Mouse (Mus musculus) intestine, postnatal 0 days (tissue): Measurements from ENCODE around the gene Plagl2. TPM values are rescaled to one million over a fixed set of nuclear protein-coding genes. Genes with fewer than 3 reads are reported as not detected.

Source experiments
- ATAC-seq: fragments of 200-750 bp; cut with Nextera tagmentation; 2 replicates; pipeline ENCODE4 v1.8.0; 2017; ENCODE audit warnings: mild to moderate bottlenecking, moderate TSS enrichment, moderate library complexity
- H3K27ac ChIP-seq: fragments of 300-500 bp; sonication (generic); 2 replicates; pipeline ENCODE4 v1.5.1; 2014; ENCODE audit warnings: mild to moderate bottlenecking, low read depth, low read length, moderate library complexity
- H3K27me3 ChIP-seq: fragments of 300-500 bp; sonication (generic); replicated peaks from 2 replicates; pipeline ENCODE4 v1.6.1; 2014; ENCODE audit warnings: low read length, mixed read lengths; ENCODE audit not compliant: control insufficient read depth, insufficient read depth
- H3K36me3 ChIP-seq: fragments of 300-500 bp; sonication (generic); 2 replicates; pipeline ENCODE4 v1.6.1; 2014; ENCODE audit warnings: mild to moderate bottlenecking, moderate library complexity; ENCODE audit not compliant: control insufficient read depth, insufficient read depth
- H3K4me1 ChIP-seq: fragments of 300-500 bp; sonication (generic); replicated peaks from 2 replicates; pipeline ENCODE4 v1.6.1; 2014; ENCODE audit warnings: antibody characterized with exemption, low read length, mixed read lengths; ENCODE audit not compliant: control insufficient read depth, insufficient read depth
- H3K4me2 ChIP-seq: fragments of 300-500 bp; sonication (generic); replicated peaks from 2 replicates; pipeline ENCODE4 v1.6.1; 2014; ENCODE audit warnings: low read depth, mild to moderate bottlenecking, moderate library complexity
- H3K4me3 ChIP-seq: fragments of 300-500 bp; sonication (generic); 2 replicates; pipeline ENCODE4 v1.5.1; 2014; ENCODE audit warnings: low read depth, low read length
- H3K9ac ChIP-seq: fragments of 300-500 bp; sonication (generic); 2 replicates; pipeline ENCODE4 v1.6.1; 2014; ENCODE audit warnings: mild to moderate bottlenecking, low read depth, low read length
- H3K9me3 ChIP-seq: fragments of 300-500 bp; sonication (generic); 2 replicates; pipeline ENCODE4 v1.6.1; 2016; ENCODE audit warnings: mixed run types; ENCODE audit not compliant: control insufficient read depth
- CTCF ChIP-seq: sonication (generic); IDR thresholded peaks from 2 replicates; pipeline ENCODE4 v1.5.1; 2016; ENCODE audit warnings: low read depth, mild to moderate bottlenecking, control low read depth, antibody characterized with exemption, moderate library complexity
- WGBS: fragments of 180-500 bp; shearing (Covaris S2); extraction: QIAGEN DNeasy Blood & Tissue Kit; methylation state at CpG from one replicate; pipeline ENCODE4 v1.1.7; 2014; 5-methylcytosine and 5-hydroxymethylcytosine counted together
- polyA plus RNA-seq: library from polyadenylated mRNA; unstranded; fragments of >200 nt; fragmentation: Nextera tagmentation; extraction: Ambion mirVana; gene quantifications from 2 replicates; pipeline ENCODE4 v1.2.1, GENCODE M21; 2015

The Plagl2 gene
- polyA plus RNA-seq, 1 experiment from 2014 or later = 54.4 TPM

DNA sequence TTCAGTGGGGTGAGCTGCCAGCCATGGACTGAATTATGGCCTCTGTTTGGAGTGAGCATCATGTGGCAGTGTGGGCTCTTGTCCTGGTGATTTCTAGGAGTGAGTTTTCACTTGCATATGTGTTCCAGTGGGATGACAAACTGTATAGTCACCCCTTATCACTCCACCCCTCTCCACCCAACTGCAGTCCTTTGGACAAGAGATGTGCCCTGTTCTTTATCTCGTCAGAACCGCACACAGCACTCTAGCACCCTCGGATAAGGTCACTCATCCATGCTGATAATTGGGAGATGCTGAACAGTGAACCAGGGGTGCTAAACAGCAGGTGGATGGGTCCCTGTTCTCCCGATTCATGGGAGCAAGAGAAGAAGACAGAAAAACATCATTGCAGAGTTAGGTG, 19.6 kb downstream of the Plagl2 start:
- Histone ChIP-seq H3K9ac (no peak overlapping the region), H3K27me3 (no peaks in the 10 kb centered on the region), H3K4me3 (no peak overlapping the region), H3K4me1 (0 out of 2 replicates have a peak, but pooled peaks cover 5% of the 10 kb centered on the region), H3K4me2 (no peak overlapping the region), H3K27ac (no peak overlapping the region), H3K9me3 (no peaks in the 10 kb centered on the region), H3K36me3 (no peaks in the 10 kb centered on the region)
- WGBS = 63% methylated on average over 4 of the region's 4 CpGs
- no peak for TF ChIP-seq CTCF
- no peak for ATAC-seq

DNA sequence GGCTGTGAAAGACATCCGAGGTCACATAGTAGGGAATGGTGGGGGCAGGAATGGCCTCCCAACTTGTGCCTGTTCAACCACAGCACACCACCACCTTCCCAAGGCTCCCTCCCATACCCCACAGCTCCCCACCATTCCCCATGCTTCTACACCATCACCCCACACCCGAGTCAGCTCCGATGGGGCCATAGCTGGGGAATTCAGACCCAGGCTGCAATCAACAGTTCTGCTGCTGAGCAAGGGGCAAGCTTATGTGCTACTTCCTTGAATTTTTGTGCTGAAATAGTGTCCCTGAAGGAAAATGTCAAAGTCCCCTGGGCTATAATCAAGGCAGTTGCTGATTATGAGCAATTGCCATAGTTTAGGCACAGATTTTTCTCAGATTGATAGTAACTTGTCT, 22.7 kb downstream of the Plagl2 start:
- Histone ChIP-seq H3K27me3 (no peaks in the 10 kb centered on the region), H3K4me1 (0 out of 2 replicates have a peak, but pooled peaks cover 5% of the 10 kb centered on the region), H3K4me2 (no peak overlapping the region), H3K9me3 (no peaks in the 10 kb centered on the region), H3K36me3 (no peaks in the 10 kb centered on the region), H3K27ac (peak overlapping the region; percentile 91), H3K4me3 (no peak overlapping the region), H3K9ac (no peak overlapping the region)
- WGBS = 26% methylated on average over 3 of the region's 3 CpGs
- peak; percentile 81 for ATAC-seq
- TF ChIP-seq CTCF = no peak

DNA sequence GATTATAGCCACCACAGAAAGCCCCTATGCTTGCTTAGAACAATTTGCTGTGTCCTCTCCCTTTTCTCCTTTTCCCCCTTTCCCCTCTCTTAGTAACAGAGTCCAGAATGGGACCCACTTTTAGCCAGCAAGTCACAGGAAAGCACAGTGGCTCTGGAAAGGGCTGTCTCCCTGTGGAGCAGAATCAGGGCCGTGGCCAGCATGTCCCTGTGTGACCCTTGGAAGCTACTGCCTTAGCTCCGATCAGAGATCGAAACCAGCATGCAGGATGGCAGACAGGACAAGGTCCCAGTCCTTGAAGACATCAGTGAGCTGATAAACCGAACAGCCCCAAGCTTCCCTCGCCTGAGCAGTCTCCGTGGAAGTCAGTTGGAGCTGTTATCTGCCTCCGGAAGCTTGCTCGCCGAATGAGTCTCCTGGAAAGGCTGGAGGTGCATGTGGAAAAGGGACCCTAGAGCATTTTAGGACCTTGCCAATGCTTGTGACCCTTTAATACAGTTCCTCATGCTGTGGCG, 23.3 kb downstream of the Plagl2 start:
- Histone ChIP-seq H3K36me3 (no peaks in the 10 kb centered on the region), H3K4me2 (no peak overlapping the region), H3K27ac (peak overlapping the region; percentile 91), H3K9me3 (no peaks in the 10 kb centered on the region), H3K27me3 (no peaks in the 10 kb centered on the region), H3K4me3 (no peak overlapping the region), H3K4me1 (0 out of 2 replicates have a peak, but pooled peaks cover 5% of the 10 kb centered on the region), H3K9ac (no peak overlapping the region)
- WGBS = 41% methylated on average over 10 of the region's 10 CpGs
- TF ChIP-seq CTCF = no peak
- ATAC-seq = peak; percentile 47

DNA sequence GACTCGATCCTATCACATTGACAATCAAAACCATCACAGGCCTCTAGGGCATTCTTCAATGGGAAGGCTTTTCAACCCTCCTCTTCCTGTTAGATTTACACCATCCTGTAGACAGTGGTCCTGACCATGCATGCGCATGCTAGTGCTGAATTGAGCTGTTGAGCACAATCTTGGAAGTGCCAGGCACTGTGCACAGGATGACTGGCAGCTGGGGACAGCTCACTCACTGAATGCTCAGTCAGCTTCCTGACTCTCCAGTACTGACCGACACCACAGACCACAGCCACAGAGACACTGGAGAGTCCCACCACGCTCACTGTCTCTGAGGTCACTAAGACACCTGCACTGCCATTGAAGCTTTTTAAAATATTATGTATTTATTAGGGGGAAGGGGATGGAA, 25.8 kb downstream of the Plagl2 start:
- Histone ChIP-seq H3K9ac (no peak overlapping the region), H3K4me1 (0 out of 2 replicates have a peak, but pooled peaks cover 5% of the 10 kb centered on the region), H3K27ac (no peak overlapping the region), H3K36me3 (no peaks in the 10 kb centered on the region), H3K9me3 (no peaks in the 10 kb centered on the region), H3K4me2 (no peak overlapping the region), H3K4me3 (no peak overlapping the region), H3K27me3 (no peaks in the 10 kb centered on the region)
- WGBS = 81% methylated on average over 4 of the region's 4 CpGs
- no peak for TF ChIP-seq CTCF
- no peak for ATAC-seq

DNA sequence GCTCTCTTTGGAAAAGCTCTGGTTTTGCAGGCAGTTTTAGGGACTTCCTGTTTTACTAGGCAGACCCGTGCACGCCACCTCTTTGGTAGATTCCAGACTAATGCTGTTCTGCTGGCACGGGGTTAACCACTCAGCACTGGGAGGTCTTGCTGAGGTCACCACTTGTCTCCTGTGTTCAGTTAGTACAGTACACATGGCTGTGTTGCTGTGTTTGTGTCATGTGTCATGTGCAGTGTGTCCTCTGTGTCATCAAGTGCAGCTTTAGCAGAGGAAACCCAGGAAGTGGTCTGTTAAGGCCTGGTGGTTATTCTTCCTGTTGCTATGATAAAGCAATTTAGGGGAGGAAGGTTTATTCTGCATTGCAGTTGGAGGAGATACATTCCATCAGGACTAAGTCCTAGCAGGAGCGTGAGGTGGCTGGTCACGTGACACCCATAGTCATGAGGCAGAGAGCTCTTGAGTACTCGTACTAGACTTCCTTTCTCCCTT, 26.4 kb downstream of the Plagl2 start:
- no peak for TF ChIP-seq CTCF
- Histone ChIP-seq H3K4me3 (no peak overlapping the region), H3K9me3 (no peaks in the 10 kb centered on the region), H3K4me2 (no peak overlapping the region), H3K9ac (no peak overlapping the region), H3K4me1 (0 out of 2 replicates have a peak, but pooled peaks cover 5% of the 10 kb centered on the region), H3K27ac (peak overlapping the region; percentile 9; the same call in 1 of the 2 replicates), H3K27me3 (no peaks in the 10 kb centered on the region), H3K36me3 (peaks cover 2% of the 10 kb centered on the region; the same call in 1 of the 2 replicates)
- peak; percentile 20; the same call in 1 of the 2 replicates for ATAC-seq
- WGBS = 51% methylated on average over 6 of the region's 6 CpGs

DNA sequence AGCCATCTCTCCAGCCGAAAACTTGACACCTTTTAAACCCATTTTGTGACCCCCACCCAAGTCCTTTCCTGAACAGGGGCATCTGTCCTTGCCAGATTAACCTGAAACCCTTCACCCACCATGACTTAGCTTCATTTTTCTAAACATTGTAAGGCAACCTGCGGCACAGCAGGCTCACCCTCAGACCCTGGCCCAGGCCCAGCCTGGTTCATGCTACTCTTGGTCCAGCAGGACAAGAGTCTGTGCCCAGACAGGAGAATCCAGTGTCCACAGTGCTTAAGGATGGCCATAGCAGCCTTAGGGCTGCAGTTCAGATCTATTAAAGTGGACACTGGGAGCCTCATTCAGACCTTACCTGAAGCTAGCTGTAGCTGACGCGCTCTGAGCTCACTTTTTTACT, 27.9 kb downstream of the Plagl2 start:
- no peak for ATAC-seq
- no peak overlapping the region for H3K27ac ChIP-seq
- H3K36me3 ChIP-seq = peaks cover 17% of the 10 kb centered on the region
- WGBS = 84% methylated on average over 4 of the region's 4 CpGs
- no peaks in the 10 kb centered on the region for H3K27me3 ChIP-seq
- no peak overlapping the region for H3K4me3 ChIP-seq
- H3K4me2 ChIP-seq = no peak overlapping the region
- no peaks in the 10 kb centered on the region for H3K9me3 ChIP-seq
- no peak for TF ChIP-seq CTCF
- H3K9ac ChIP-seq = no peak overlapping the region
- H3K4me1 ChIP-seq = 0 out of 2 replicates have a peak, but pooled peaks cover 1% of the 10 kb centered on the region
